Mouse (Mus musculus) thymus, adult 2 months (tissue): ENCODE results near the gene Mnat1.

Source experiments
- CTCF ChIP-seq: fragments of 200-500 bp; IDR thresholded peaks from 2 replicates; pipeline ENCODE4 v1.5.1; 2012; ENCODE audit warnings: mild to moderate bottlenecking, control low read depth, low read length, moderate library complexity, borderline replicate concordance; ENCODE audit not compliant: control insufficient read depth, poor library complexity, insufficient read depth; ENCODE audit errors: extremely low read depth
- POLR2A ChIP-seq: fragments of 200-500 bp; IDR thresholded peaks from 2 replicates; pipeline ENCODE4 v1.6.1; 2012; ENCODE audit warnings: mild to moderate bottlenecking, low read length, control low read depth, moderate library complexity; ENCODE audit not compliant: control insufficient read depth, poor library complexity, insufficient read depth; ENCODE audit errors: extremely low read depth

DNA sequence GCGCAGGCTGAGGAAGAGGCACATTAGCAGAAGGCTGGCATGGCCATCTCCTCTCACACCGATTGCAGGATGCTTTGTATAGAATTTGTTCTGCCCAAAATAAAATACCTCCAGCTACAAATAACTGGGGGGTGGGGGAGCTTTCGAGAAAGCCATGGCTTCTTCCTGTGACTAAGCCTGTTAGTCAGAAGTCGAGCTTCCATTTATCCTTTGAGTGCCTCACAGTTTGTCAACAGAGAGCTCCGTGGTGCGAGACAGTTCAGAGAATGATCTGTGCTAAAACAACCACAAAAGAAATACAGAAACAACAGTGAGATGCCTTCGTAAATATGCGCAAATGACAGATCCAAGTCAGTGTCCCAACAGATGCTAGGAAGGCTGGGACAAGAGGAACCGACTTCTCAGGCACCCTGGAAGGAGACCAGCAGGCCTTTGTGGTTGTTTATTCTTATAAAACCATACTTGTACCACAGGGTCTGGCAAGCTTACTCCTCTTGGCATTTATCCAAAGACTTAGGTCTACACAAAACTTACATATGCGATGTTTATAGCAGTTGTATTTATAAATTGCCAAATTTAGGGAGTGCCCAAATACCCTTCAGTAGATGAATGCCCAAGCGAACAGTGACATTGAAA is 172.1 kb downstream of the Mnat1 start:
- TF ChIP-seq CTCF (no peak), POLR2A (no peak)
